Mouse (Mus musculus): ENCODE measurements around the gene Tbxas1.

Gene Tbxas1

DNA sequence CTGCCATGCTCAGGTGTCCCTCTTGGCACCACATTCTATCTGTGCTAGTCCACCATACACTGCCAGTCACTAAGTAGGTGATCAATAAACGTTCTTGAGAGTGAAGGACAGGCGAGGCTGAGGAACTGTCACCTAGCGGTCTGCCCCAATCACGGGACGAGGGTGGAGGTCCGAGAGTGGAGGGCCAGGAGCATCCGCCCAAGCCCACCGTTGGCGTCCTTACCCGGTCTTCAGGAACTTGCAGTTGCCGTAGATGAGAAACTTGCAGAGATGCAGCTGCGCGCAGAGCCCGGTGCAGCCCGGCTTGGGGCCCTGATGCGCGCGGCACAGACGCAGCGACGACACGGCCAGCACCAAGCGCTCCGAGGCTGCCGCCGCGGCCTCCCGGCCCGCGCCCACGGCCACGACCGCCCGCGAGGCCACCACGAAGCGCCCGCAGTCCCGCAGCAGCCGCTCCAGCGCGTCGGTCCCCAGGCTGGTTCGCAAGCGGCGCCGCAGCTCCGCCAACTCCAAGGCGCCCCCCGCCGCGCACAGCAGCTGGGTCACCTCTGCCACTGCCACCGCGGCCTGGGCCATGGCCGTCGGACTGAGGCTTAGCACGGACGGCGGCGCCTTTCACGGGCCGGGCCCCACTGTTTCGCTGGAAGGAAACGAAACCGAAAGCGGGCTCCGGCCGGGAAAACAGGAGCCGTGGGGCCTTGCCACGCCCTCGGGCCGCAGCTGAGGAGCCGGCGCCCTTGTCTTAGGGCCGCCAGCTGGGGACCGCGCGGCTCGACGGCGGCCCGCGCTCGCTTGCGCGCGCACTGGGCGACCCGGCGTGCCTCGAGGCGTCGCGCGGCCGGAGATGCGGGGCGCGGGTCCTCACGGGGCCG lies 242.6 kb downstream of the Tbxas1 start, which contains the start of gene Parp12:
Gene Parp12, minus strand, starts transcription at position 766 of the 872 bp plus-strand sequence.
- DNase-seq (ENCODE audit: low spot score in 2 of 2): peak; percentile 51 to 61

DNA sequence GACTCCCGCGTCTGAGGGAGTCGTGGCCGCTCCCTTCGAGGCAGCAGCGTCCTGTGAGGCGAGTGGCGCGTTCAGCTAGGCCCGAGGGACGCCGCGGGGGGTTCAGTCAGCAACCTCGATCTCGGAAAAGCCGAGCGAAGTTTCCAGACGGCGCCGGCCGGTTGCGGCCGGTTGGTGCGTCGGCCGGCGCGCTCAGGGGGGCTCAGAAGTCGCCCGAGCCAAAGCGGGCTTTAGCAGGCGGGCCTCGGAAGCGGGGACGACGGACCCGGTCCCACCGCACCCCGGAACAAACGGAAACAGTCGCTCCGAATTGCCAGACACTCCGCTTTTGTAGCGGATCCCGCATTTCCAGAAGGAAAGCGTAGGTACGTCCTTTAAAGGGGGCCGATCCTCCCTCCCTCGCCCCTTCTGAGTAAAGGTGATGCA lies 243.3 kb downstream of the Tbxas1 start:
- DNase-seq (ENCODE audit: low spot score in 2 of 2): peak in 1 of 2 experiments; percentile 27

DNA sequence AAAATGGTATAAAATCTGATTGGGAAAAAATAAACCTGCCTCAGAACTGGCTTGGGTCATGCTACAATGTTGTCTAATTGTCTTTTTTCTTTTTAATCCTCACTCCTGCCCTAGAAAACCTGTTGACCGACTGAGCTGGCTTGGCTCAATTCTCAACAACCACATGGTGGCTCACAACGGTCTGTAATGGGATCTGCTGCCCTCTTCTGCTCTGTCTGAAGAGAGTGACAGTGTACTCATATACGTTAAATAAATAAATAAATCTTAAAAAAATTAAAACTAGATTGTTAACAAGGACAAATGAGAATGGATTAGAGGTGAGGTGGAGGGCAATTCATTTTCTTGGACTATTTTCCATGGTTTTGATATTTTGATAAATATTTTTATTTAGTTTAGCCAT lies 245.5 kb downstream of the Tbxas1 start:
- DNase-seq (ENCODE audit: low spot score in 2 of 2): no peak

DNA sequence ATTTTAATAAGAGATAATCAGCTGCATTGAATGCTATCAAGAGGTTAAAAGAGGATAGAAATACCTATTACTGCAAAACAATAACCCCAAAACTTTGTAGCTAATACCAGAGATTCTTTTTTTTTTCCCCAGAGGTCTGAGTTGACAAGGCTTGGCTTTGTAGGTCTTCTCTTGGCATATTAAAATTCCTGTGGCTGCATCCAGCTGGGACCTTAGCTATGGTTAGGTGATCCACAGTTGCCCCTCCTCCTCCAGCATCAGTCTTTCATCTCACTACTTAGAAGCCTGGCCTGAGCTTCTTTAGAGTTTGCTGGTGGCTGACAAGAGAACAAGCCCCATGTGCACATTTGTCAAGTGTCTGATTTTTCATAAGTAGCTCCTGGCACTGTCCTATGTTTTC lies 249.5 kb downstream of the Tbxas1 start:
- DNase-seq (ENCODE audit: low spot score in 2 of 2): no peak

DNA sequence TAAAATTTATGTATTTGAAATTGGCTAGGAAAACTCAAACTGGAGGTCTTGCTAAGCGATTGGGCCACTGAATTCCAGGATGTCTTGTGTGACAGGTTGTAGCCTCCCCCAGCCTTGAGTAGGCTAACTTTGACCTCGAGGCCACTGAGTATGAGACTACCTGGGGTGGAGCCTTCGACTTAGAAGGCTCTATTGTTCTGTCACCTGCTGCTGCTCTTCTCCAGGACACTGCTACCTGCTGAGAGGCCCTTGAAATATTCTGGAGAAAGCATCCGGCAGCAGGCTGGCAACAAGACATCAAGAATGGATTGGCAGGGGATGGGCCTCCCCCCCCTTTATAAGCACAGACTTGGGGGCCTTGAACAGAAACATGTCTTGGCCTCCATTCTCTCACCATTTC lies 256.3 kb downstream of the Tbxas1 start:
- no peak for DNase-seq (ENCODE audit: low spot score in 2 of 2)

DNA sequence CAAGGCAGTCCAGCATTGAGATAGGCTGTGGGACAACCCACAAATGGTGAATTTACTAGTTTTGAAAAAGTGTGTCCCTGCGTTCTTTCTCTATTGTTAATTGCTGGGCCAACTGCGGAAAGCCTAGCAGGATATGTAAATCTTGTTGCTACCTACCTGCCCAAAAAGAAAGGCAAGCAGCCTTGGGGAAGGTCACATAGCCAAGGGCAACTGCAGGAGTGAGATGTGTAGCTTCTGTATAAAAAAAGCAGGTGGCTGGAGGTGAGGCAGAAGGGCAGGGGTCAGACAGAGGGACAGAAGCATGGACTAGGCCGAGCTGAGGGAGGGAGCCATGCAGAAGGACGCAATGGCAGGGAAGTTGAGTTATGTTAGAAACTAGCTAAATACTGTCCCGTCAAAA lies 257.4 kb downstream of the Tbxas1 start:
- DNase-seq (ENCODE audit: low spot score in 2 of 2): no peak

All from right cerebral cortex, postnatal 10 days (tissue).